Comparison of ENCODE assay signal across 22 mouse cellular contexts in genomic region chr9:95531144-95531543, GRCm38 (mm10). TPM values are rescaled to one million over a fixed set of nuclear protein-coding genes. Genes with fewer than 3 reads are reported as not detected.
DNase-seq lines count a peak whose midpoint lies in the region; ATAC-seq and TF ChIP-seq lines count a peak whose summit lies in the region.
"Had no signal": no experiment of that assay in that cellular context is flagged by ENCODE, and none has a peak within 500 bp of the region (broad histone marks: within the 10 kb centered on the region; RNA-seq: fewer than 3 reads in every experiment).

No protein-coding gene starts in this region.

- no peak overlapping the region for H3K4me2 ChIP-seq in liver, embryonic 11.5 days
- H3K4me2 ChIP-seq: hindbrain, embryonic 14.5 days; limb, embryonic 15.5 days; midbrain, embryonic 12.5 days had no signal

- H3K36me3 ChIP-seq in liver, embryonic 11.5 days (ENCODE audit: control insufficient read depth, insufficient read depth, low read length), result no peaks in the 10 kb centered on the region
- H3K36me3 ChIP-seq: limb, embryonic 15.5 days; midbrain, embryonic 12.5 days had no signal

- DNase-seq in layer of hippocampus, adult 18-20 months (ENCODE audit: low spot score in 2 of 2), result peak; percentile 22 to 71
- no peak for DNase-seq in layer of hippocampus, postnatal 10 days (ENCODE audit: low spot score in 2 of 2)
- peak; percentile 37 for DNase-seq in brain, embryonic 14.5 days (ENCODE audit: low read depth)
- peak; percentile 72 to 82 for DNase-seq in cerebellum, postnatal 14 days
- DNase-seq in adrenal gland, postnatal 14 days, result no peak
- DNase-seq in liver, result no peak
- no peak for DNase-seq in liver, embryonic 11.5 days (ENCODE audit: low spot score)
- DNase-seq: gastrocnemius, adult 2 months; heart, adult 2 months; heart, postnatal 10 days; kidney, postnatal 36 days; lung, adult 2 months; thymus, postnatal 4 days had no signal

- ATAC-seq in liver, embryonic 11.5 days (replicated peaks; ENCODE audit: low FRiP score), result no peak
- ATAC-seq: activated CD4-positive, CD25-positive, alpha-beta regulatory T cell, adult 4 months; CD4-positive, CD25-positive, alpha-beta regulatory T cell, adult 4 months; forebrain, embryonic 14.5 days; intestine, postnatal 0 days had no signal

- no peaks in the 10 kb centered on the region for H3K9me3 ChIP-seq in liver, embryonic 11.5 days (ENCODE audit: control insufficient read depth, low read length)
- H3K9me3 ChIP-seq: limb, embryonic 15.5 days; midbrain, embryonic 12.5 days had no signal

- H3K27me3 ChIP-seq in liver, embryonic 11.5 days (replicated peaks; ENCODE audit: control insufficient read depth, insufficient read depth, low read length), result no peaks in the 10 kb centered on the region
- H3K27me3 ChIP-seq: limb, embryonic 15.5 days; midbrain, embryonic 12.5 days had no signal

- TF ChIP-seq CTCF in brain, embryonic 14.5 days (IDR thresholded peaks at IDR 0.05; ENCODE audit: borderline replicate concordance, extremely low read depth, insufficient read depth, insufficient read length), result no peak

- H3K4me1 ChIP-seq in liver, embryonic 11.5 days (replicated peaks; ENCODE audit: control insufficient read depth, insufficient read depth, low read length), result no peaks in the 10 kb centered on the region
- H3K4me1 ChIP-seq: limb, embryonic 15.5 days had no signal

- H3K9ac ChIP-seq in liver, embryonic 11.5 days (ENCODE audit: low read depth, low read length), result no peak overlapping the region
- H3K9ac ChIP-seq: hindbrain, embryonic 14.5 days; limb, embryonic 15.5 days; midbrain, embryonic 12.5 days had no signal

- no peak overlapping the region for H3K4me3 ChIP-seq in liver, embryonic 11.5 days (ENCODE audit: low read depth, low read length)
- H3K4me3 ChIP-seq: gastrocnemius, adult 2 months; heart, adult 2 months; limb, embryonic 15.5 days; midbrain, embryonic 12.5 days had no signal

- no peak overlapping the region for H3K27ac ChIP-seq in liver, embryonic 11.5 days (ENCODE audit: low read depth, low read length)
- H3K27ac ChIP-seq: gastrocnemius, adult 2 months; heart, adult 2 months; hindbrain, embryonic 14.5 days; limb, embryonic 15.5 days; macrophage; midbrain, embryonic 12.5 days; stomach, postnatal 0 days had no signal

- 78% methylated on average over 3 of the region's 3 CpGs for WGBS in liver, embryonic 11.5 days

- no peak for TF ChIP-seq POLR2A in brain, embryonic 14.5 days (IDR thresholded peaks at IDR 0.05; ENCODE audit: borderline replicate concordance, extremely low read depth, insufficient read depth, insufficient read length, poor library complexity, severe bottlenecking)

RNA-seq across cellular contexts. Expression of gene U2surp, which starts 19.3 kb away (rescaled TPM):
- total RNA-seq in layer of hippocampus, adult 18-20 months (2021), result 10 to 100 TPM; 64.0 to 64.6 TPM
- 10 to 100 TPM; 68.7 to 90.3 TPM for total RNA-seq in layer of hippocampus, postnatal 10 days (2021)
- 28.0 and 35.1 TPM in 2 replicates for polyA plus RNA-seq in brain, embryonic 14.5 days (2012; rRNA removed)
- total RNA-seq in adrenal gland, postnatal 14 days (2021), result 62.2 and 63.0 TPM in 2 replicates
- 124 and 131 TPM in 2 replicates for polyA plus RNA-seq in liver, embryonic 11.5 days (2014; fragmentation: Nextera tagmentation; extraction: Ambion mirVana)

RNA-seq across cellular contexts. Expression of gene Paqr9, which starts 28.3 kb away (rescaled TPM):
- 10 to 100 TPM; 40.4 to 41.6 TPM for total RNA-seq in layer of hippocampus, adult 18-20 months (2021)
- total RNA-seq in layer of hippocampus, postnatal 10 days (2021), result 10 to 100 TPM; 42.6 to 47.8 TPM
- polyA plus RNA-seq in brain, embryonic 14.5 days (2012; rRNA removed), result 6.5 and 9.6 TPM in 2 replicates
- 9.8 and 20.8 TPM in 2 replicates for total RNA-seq in adrenal gland, postnatal 14 days (2021)
- polyA plus RNA-seq in liver, embryonic 11.5 days (2014; fragmentation: Nextera tagmentation; extraction: Ambion mirVana), result 13.8 and 14.4 TPM in 2 replicates

Comparison
In these comparisons a context has a peak if more than half of its experiments do, and no peak if none do; other contexts are left out.
1. DNase-seq: peak in layer of hippocampus, adult 18-20 months (2 of 2), brain, embryonic 14.5 days (single experiment) and cerebellum, postnatal 14 days (2 of 2); none in layer of hippocampus, postnatal 10 days (0 of 2), adrenal gland, postnatal 14 days (single experiment), liver (single experiment) and liver, embryonic 11.5 days (single experiment).